Mouse (Mus musculus) heart, postnatal 10 days (tissue): ENCODE results near the gene Hook2. TPM values are rescaled to one million over a fixed set of nuclear protein-coding genes. Genes with fewer than 3 reads are reported as not detected.

Experiments used
- DNase-seq, 2 experiments: peaks; one replicate each; pipeline ENCODE4 v3.0.0; 2021
- intact Hi-C: fragments of 180-260 bp; cut with DNase I; formaldehyde crosslinking; loops from one replicate; pipeline ENCODE4 v1.15.1; 2025
- total RNA-seq, 2 experiments: library from RNA; stranded (reverse); gene quantifications; 2 replicates each; pipeline ENCODE4 v1.2.3; 2021

Gene Hook2
- total RNA-seq, 2 experiments from 2014 or later: 1.8 to 2.3 TPM

- DNase-seq: no peak
- intact Hi-C loops: no loop called here
Observed at GRCm38 (mm10) chr8:84970913-84971312, 19.5 kb upstream of the Hook2 start.

GRCm38 (mm10) chr8:84973079-84973478 is 17.3 kb upstream of the Hook2 start:
- intact Hi-C loops: no loop called here
- DNase-seq: no peak

- DNase-seq: peak; percentile 78 to 82
- intact Hi-C loops: loop anchor here (1.0 to 2.0 kb wide), 2 partner anchors 16 to 51 kb away; partner anchors contain the start of genes Asna1 and Hook2
Observed at GRCm38 (mm10) chr8:84973803-84974542, 16.4 kb upstream of the Hook2 start.

- DNase-seq: no peak
- intact Hi-C loops: loop anchor here (1.0 to 5.0 kb wide), 3 partner anchors 16 to 312 kb away; partner anchors contain the start of genes Asna1, Hook2 and Ier2
Observed at GRCm38 (mm10) chr8:84974543-84975142, 15.8 kb upstream of the Hook2 start.

GRCm38 (mm10) chr8:84975434-84975833 is 15.0 kb upstream of the Hook2 start:
- intact Hi-C loops: loop anchor here (2.0 to 5.0 kb wide), 2 partner anchors 49 to 313 kb away; partner anchors contain the start of genes Asna1 and Ier2
- peak; percentile 69 to 82 for DNase-seq

- intact Hi-C loops: loop anchor here (5.0 kb wide), 1 partner anchor 314 kb away; the partner anchor contains the start of gene Ier2
- DNase-seq: peak; percentile 98
Observed at GRCm38 (mm10) chr8:84976031-84976762, 14.2 kb upstream of the Hook2 start.

GRCm38 (mm10) chr8:84976763-84977434 is 13.5 kb upstream of the Hook2 start:
- DNase-seq: peak in 1 of 2 experiments; percentile 47
- intact Hi-C loops: loop anchor here (5.0 kb wide), 1 partner anchor 315 kb away; the partner anchor contains the start of gene Ier2

GRCm38 (mm10) chr8:84977435-84978247 is 12.8 kb upstream of the Hook2 start:
- peak; percentile 76 to 79 for DNase-seq
- intact Hi-C loops: loop anchor here (5.0 kb wide), 1 partner anchor 315 kb away; the partner anchor contains the start of gene Ier2

GRCm38 (mm10) chr8:84978248-84978940 is 12.0 kb upstream of the Hook2 start, which contains the start of gene Junb:
Gene Junb, minus strand, starts transcription at chr8:84978718.
- peak; percentile 96 for DNase-seq
- intact Hi-C loops: loop anchor here (5.0 kb wide), 1 partner anchor 316 kb away; the partner anchor contains the start of gene Ier2

GRCm38 (mm10) chr8:84979599-84980421 is 10.6 kb upstream of the Hook2 start:
- DNase-seq: peak; percentile 93 to 95
- intact Hi-C loops: loop anchor here (5.0 kb wide), 1 partner anchor 318 kb away; the partner anchor contains the start of gene Ier2

- DNase-seq: peak; percentile 87 to 88
- intact Hi-C loops: no loop called here
Observed at GRCm38 (mm10) chr8:84980622-84981358, 9.6 kb upstream of the Hook2 start.

- intact Hi-C loops: no loop called here
- no peak for DNase-seq
Observed at GRCm38 (mm10) chr8:84981644-84982498, 8.5 kb upstream of the Hook2 start.

- DNase-seq: no peak
- intact Hi-C loops: no loop called here
Observed at GRCm38 (mm10) chr8:84982499-84983011, 7.8 kb upstream of the Hook2 start.

- no peak for DNase-seq
Observed at GRCm38 (mm10) chr8:84984294-84985048, 5.9 kb upstream of the Hook2 start.

GRCm38 (mm10) chr8:84985049-84985683 is 5.2 kb upstream of the Hook2 start:
- intact Hi-C loops: no loop called here
- DNase-seq: no peak

More at GRCm38 (mm10) chr8:84984294-84985048, 5.9 kb upstream of the Hook2 start:
- intact Hi-C loops: no loop called here
